ENCODE assay signal across 8 mouse cellular contexts in the genomic region with DNA sequence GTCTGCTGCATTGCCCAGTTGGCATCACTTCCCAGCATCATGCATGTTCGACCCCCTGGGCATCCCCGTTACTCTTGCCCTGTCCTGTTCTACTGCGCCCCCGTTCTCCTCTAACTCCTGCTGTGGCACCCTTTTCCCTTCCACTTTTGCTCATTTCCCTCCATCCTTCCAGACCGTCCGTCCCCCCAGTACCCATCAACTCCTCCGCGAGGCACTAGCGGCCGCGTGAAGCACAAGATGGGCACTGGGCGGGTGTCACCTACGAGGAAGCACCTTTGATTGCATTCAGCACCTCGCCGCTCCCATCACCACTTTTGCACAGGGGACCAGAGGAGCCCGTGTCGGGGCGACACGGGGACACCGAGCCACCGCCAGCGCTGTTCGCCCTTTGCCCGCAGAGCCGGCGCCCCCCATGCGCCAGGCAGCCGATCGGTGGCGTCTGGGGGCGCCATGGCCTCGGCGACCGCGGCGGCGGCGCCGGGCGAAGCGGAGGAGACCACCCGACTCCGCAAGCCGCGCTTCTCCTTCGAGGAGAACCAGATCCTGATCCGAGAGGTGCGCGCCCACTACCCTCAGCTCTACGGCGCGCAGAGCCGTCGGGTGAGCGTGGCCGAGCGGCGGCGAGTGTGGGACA. TPM values are rescaled to one million over a fixed set of nuclear protein-coding genes. Genes with fewer than 3 reads are reported as not detected.
A peak's percentile ranks its signal among the peaks of the same experiment; 100 is the strongest.
DNase-seq lines count a peak whose midpoint lies in the region; ATAC-seq lines count a peak whose summit lies in the region.

No protein-coding gene starts in this region.

- H3K4me2 ChIP-seq in hindbrain, embryonic 11.5 days (replicated peaks; ENCODE audit: low read depth, low read length) = peak overlapping the region; percentile 80

- no peaks in the 10 kb centered on the region for H3K9me3 ChIP-seq in hindbrain, embryonic 11.5 days (ENCODE audit: control insufficient read depth, low read length)
- no peaks in the 10 kb centered on the region for H3K9me3 ChIP-seq in midbrain, embryonic 10.5 days (replicated peaks)

- H3K4me3 ChIP-seq in hindbrain, embryonic 11.5 days (ENCODE audit: low read depth, low read length) = peak overlapping the region; percentile 43
- H3K4me3 ChIP-seq in midbrain, embryonic 10.5 days = peak overlapping the region; percentile 63

- peaks cover 15% of the 10 kb centered on the region; the same call in 1 of the 2 replicates for H3K27me3 ChIP-seq in hindbrain, embryonic 11.5 days (ENCODE audit: control insufficient read depth, insufficient read depth, low read length)
- H3K27me3 ChIP-seq in midbrain, embryonic 10.5 days (ENCODE audit: low read depth, poor library complexity, severe bottlenecking) = peaks cover 35% of the 10 kb centered on the region

- H3K36me3 ChIP-seq in hindbrain, embryonic 11.5 days (ENCODE audit: control insufficient read depth, insufficient read depth, low read length) = no peaks in the 10 kb centered on the region
- peaks cover 10% of the 10 kb centered on the region for H3K36me3 ChIP-seq in midbrain, embryonic 10.5 days

- peaks cover 2% of the 10 kb centered on the region for H3K4me1 ChIP-seq in hindbrain, embryonic 11.5 days (replicated peaks; ENCODE audit: control insufficient read depth, insufficient read depth, low read length)
- H3K4me1 ChIP-seq in midbrain, embryonic 10.5 days = peaks cover 36% of the 10 kb centered on the region

- DNase-seq in layer of hippocampus, adult 11-12 months (ENCODE audit: low spot score) = peak; percentile 44
- DNase-seq in layer of hippocampus, adult 18-20 months (ENCODE audit: low spot score in 2 of 2) = no peak
- peak; percentile 33 for DNase-seq in MN1 (ENCODE audit: low spot score)
- DNase-seq in embryo, embryonic 9.5 days (ENCODE audit: extremely low spot score) = peak; percentile 35
- peak; percentile 58 for DNase-seq in hindbrain, embryonic 11.5 days (ENCODE audit: low spot score)
- DNase-seq in midbrain, embryonic 10.5 days (ENCODE audit: low spot score) = peak; percentile 52
- peak; percentile 30 for DNase-seq in thymus, postnatal 0 days (ENCODE audit: low spot score)
- DNase-seq in yolk sac, embryonic 10.5 days (ENCODE audit: low spot score) = no peak

- under 1% methylated on average over 58 of the region's 59 CpGs for WGBS in hindbrain, embryonic 11.5 days
- under 1% methylated on average over 59 of the region's 59 CpGs for WGBS in midbrain, embryonic 10.5 days

- peak overlapping the region; percentile 64 for H3K9ac ChIP-seq in hindbrain, embryonic 11.5 days (ENCODE audit: low read depth, low read length)

- 0 out of 2 replicates have a peak overlapping the region, but pooled peaks have one; percentile 34 for H3K27ac ChIP-seq in hindbrain, embryonic 11.5 days (ENCODE audit: low read depth, low read length)
- peak overlapping the region; percentile 85 for H3K27ac ChIP-seq in midbrain, embryonic 10.5 days (replicated peaks)

- peak; percentile 42; the same call in 1 of the 2 replicates for ATAC-seq in hindbrain, embryonic 11.5 days (ENCODE audit: low FRiP score)

RNA-seq across cellular contexts. Expression of a gene that starts 0.7 kb away (rescaled TPM):
- 10 to 100 TPM; 50.1 to 50.7 TPM for total RNA-seq in layer of hippocampus, adult 18-20 months (2021)
- 4.6 TPM in 2 replicates for polyA plus RNA-seq in hindbrain, embryonic 11.5 days (2014; fragmentation: Nextera tagmentation; extraction: Ambion mirVana)
- polyA plus RNA-seq in midbrain, embryonic 10.5 days (2016; fragmentation: Nextera tagmentation; extraction: Ambion mirVana) = 4.0 and 4.1 TPM in 2 replicates
- polyA plus RNA-seq in thymus, postnatal 0 days (2015; fragmentation: Nextera tagmentation; extraction: Ambion mirVana) = 5.5 and 5.9 TPM in 2 replicates

RNA-seq across cellular contexts. Expression of a gene that starts 4.6 kb away (rescaled TPM):
- under 1 TPM; 0.20 to 0.40 TPM for total RNA-seq in layer of hippocampus, adult 18-20 months (2021)
- polyA plus RNA-seq in hindbrain, embryonic 11.5 days (2014; fragmentation: Nextera tagmentation; extraction: Ambion mirVana) = 0.46 TPM in 1 of 2 replicates, not detected in the other
- 0.07 and 0.16 TPM in 2 replicates for polyA plus RNA-seq in midbrain, embryonic 10.5 days (2016; fragmentation: Nextera tagmentation; extraction: Ambion mirVana)
- not detected in 2 replicates for polyA plus RNA-seq in thymus, postnatal 0 days (2015; fragmentation: Nextera tagmentation; extraction: Ambion mirVana)

RNA-seq across cellular contexts. Expression of a gene that starts 12.1 kb away (rescaled TPM):
- total RNA-seq in layer of hippocampus, adult 18-20 months (2021) = 10 to 100 TPM; 53.8 to 57.2 TPM
- 25.2 and 26.0 TPM in 2 replicates for polyA plus RNA-seq in hindbrain, embryonic 11.5 days (2014; fragmentation: Nextera tagmentation; extraction: Ambion mirVana)
- polyA plus RNA-seq in midbrain, embryonic 10.5 days (2016; fragmentation: Nextera tagmentation; extraction: Ambion mirVana) = 21.4 and 23.5 TPM in 2 replicates
- polyA plus RNA-seq in thymus, postnatal 0 days (2015; fragmentation: Nextera tagmentation; extraction: Ambion mirVana) = 18.3 and 20.7 TPM in 2 replicates

RNA-seq across cellular contexts. Expression of a gene that starts 31.6 kb away (rescaled TPM):
- total RNA-seq in layer of hippocampus, adult 18-20 months (2021) = not detected
- not detected in 2 replicates for polyA plus RNA-seq in hindbrain, embryonic 11.5 days (2014; fragmentation: Nextera tagmentation; extraction: Ambion mirVana)
- 0.09 TPM in 1 of 2 replicates, not detected in the other for polyA plus RNA-seq in midbrain, embryonic 10.5 days (2016; fragmentation: Nextera tagmentation; extraction: Ambion mirVana)
- polyA plus RNA-seq in thymus, postnatal 0 days (2015; fragmentation: Nextera tagmentation; extraction: Ambion mirVana) = 0.23 and 0.47 TPM in 2 replicates

RNA-seq across cellular contexts. Expression of a gene that starts 32.4 kb away (rescaled TPM):
- 100 to 1,000 TPM; 118 to 123 TPM for total RNA-seq in layer of hippocampus, adult 18-20 months (2021)
- polyA plus RNA-seq in hindbrain, embryonic 11.5 days (2014; fragmentation: Nextera tagmentation; extraction: Ambion mirVana) = 29.4 and 30.5 TPM in 2 replicates
- polyA plus RNA-seq in midbrain, embryonic 10.5 days (2016; fragmentation: Nextera tagmentation; extraction: Ambion mirVana) = 40.3 and 45.7 TPM in 2 replicates
- polyA plus RNA-seq in thymus, postnatal 0 days (2015; fragmentation: Nextera tagmentation; extraction: Ambion mirVana) = 18.5 and 19.6 TPM in 2 replicates

Comparison
In these comparisons a context has a peak if more than half of its experiments do, and no peak if none do; other contexts are left out.
1. DNase-seq: peak in layer of hippocampus, adult 11-12 months (single experiment), MN1 (single experiment), embryo, embryonic 9.5 days (single experiment), hindbrain, embryonic 11.5 days (single experiment), midbrain, embryonic 10.5 days (single experiment) and thymus, postnatal 0 days (single experiment); none in layer of hippocampus, adult 18-20 months (0 of 2) and yolk sac, embryonic 10.5 days (single experiment).